Mouse (Mus musculus): ENCODE results near the gene Urb1. TPM values are rescaled to one million over a fixed set of nuclear protein-coding genes. Genes with fewer than 3 reads are reported as not detected.

Gene Urb1
- polyA plus RNA-seq, 1 experiment from 2014 or later, result 9.9 TPM

DNA sequence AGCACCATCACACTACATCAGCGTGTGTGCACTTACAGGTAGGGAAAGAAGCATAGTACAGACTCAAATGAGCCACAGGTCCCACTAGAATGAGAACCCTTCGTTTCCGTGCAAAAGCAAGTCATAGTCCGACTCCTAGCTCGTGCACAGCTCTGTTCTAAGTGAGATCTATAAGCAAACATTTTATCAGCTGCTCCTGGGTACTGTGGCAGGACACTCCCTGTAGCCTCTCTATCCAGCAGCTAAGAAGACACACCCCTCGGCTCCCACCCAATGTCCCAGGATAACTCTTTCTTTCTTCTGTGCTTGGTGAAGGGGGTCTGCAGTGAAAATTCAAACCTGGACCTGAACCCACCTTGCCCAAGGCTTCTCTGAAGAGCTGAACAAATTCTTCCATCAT is 21.6 kb downstream of the Urb1 start:
- 91% methylated on average over 6 of the region's 6 CpGs for WGBS
- Histone ChIP-seq H3K27ac (no peak overlapping the region), H3K36me3 (replicated peaks; ENCODE audit: control insufficient read depth, insufficient read depth) (peaks cover 98% of the 10 kb centered on the region), H3K9me3 (ENCODE audit: control insufficient read depth, low read length) (no peaks in the 10 kb centered on the region), H3K4me3 (replicated peaks; ENCODE audit: low read length) (no peak overlapping the region), H3K9ac (no peak overlapping the region), H3K4me1 (replicated peaks; ENCODE audit: control insufficient read depth, insufficient read depth, low read length) (no peaks in the 10 kb centered on the region), H3K4me2 (replicated peaks) (no peak overlapping the region), H3K27me3 (ENCODE audit: control insufficient read depth, insufficient read depth, low read length) (no peaks in the 10 kb centered on the region)
- ATAC-seq (ENCODE audit: low FRiP score), result no peak
- no peak for DNase-seq (ENCODE audit: low spot score)

DNA sequence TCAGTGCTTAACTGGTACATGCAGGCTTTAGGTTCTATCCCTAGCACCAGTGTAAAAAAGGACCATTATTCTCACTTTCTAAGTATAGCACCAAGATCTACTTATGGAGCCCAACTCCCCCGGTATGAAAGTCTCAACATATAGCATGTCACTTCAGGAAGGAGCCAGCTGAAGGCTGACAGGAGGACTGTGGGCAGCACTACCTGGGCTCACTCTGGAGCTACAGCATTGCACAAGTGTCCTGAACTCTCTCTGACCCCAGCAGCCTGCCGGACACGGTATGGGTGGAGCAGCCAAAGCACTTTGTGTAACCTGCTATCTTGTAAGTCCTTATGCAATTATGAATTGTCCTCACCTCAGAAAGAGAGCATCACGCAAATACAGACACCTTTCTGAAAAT is 25.0 kb downstream of the Urb1 start:
- Histone ChIP-seq H3K4me1 (replicated peaks; ENCODE audit: control insufficient read depth, insufficient read depth, low read length) (no peaks in the 10 kb centered on the region), H3K27ac (no peak overlapping the region), H3K9me3 (ENCODE audit: control insufficient read depth, low read length) (no peaks in the 10 kb centered on the region), H3K4me2 (replicated peaks) (no peak overlapping the region), H3K36me3 (replicated peaks; ENCODE audit: control insufficient read depth, insufficient read depth) (peaks cover 96% of the 10 kb centered on the region), H3K27me3 (ENCODE audit: control insufficient read depth, insufficient read depth, low read length) (no peaks in the 10 kb centered on the region), H3K4me3 (replicated peaks; ENCODE audit: low read length) (no peak overlapping the region), H3K9ac (no peak overlapping the region)
- DNase-seq (ENCODE audit: low spot score) (no peak), ATAC-seq (ENCODE audit: low FRiP score) (no peak)
- 96% methylated on average over 4 of the region's 4 CpGs for WGBS

DNA sequence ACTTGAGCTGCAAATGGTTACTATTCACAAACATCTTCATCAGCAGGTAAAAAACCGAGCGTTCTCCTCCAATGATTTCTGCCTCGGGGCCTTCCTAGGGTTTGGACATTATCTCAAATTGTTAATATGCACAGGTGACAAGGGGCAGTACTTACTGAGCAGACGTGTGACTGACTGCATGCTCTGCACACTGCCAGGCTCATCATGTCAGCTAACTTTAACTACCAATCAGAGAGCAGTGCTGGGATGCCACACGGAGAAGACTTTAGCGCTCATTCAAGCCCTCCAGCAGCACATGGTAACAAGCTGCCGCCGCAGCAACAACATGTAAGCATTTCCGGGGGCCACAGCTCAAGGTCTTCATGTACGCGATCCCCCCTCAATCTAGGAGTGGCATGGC is 26.9 kb downstream of the Urb1 start:
- Histone ChIP-seq H3K27me3 (ENCODE audit: control insufficient read depth, insufficient read depth, low read length) (no peaks in the 10 kb centered on the region), H3K9me3 (ENCODE audit: control insufficient read depth, low read length) (no peaks in the 10 kb centered on the region), H3K9ac (no peak overlapping the region), H3K4me2 (replicated peaks) (no peak overlapping the region), H3K27ac (no peak overlapping the region), H3K4me1 (replicated peaks; ENCODE audit: control insufficient read depth, insufficient read depth, low read length) (no peaks in the 10 kb centered on the region), H3K36me3 (replicated peaks; ENCODE audit: control insufficient read depth, insufficient read depth) (peaks cover 95% of the 10 kb centered on the region), H3K4me3 (replicated peaks; ENCODE audit: low read length) (no peak overlapping the region)
- 94% methylated on average over 11 of the region's 11 CpGs for WGBS
- DNase-seq (ENCODE audit: low spot score) (no peak), ATAC-seq (ENCODE audit: low FRiP score) (no peak)

DNA sequence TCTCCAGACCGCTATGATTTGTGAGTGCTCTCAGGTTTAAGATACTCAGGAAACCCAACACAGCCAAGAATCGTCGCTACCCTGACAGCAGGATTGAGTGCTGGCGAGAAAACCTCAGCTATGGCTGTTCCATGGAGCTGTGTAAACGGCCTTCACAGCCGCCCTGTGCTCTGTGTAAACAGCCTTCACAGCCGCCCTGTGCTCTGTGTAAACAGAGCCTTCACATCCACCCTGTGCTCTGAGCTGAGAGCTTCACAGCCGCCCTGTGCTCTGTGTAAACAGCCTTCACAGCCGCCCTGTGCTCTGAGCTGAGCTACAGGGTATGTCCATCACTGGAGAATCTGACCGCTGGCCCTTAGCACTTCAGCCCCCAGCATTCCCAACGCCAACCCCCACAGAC is 30.4 kb downstream of the Urb1 start:
- WGBS, result 87% methylated on average over 11 of the region's 11 CpGs
- no peaks in the 10 kb centered on the region for H3K27me3 ChIP-seq (ENCODE audit: control insufficient read depth, insufficient read depth, low read length)
- ATAC-seq (ENCODE audit: low FRiP score), result peak; percentile 65; the same call in 1 of the 2 replicates
- H3K9ac ChIP-seq, result no peak overlapping the region
- peaks cover 95% of the 10 kb centered on the region for H3K36me3 ChIP-seq (replicated peaks; ENCODE audit: control insufficient read depth, insufficient read depth)
- no peaks in the 10 kb centered on the region for H3K9me3 ChIP-seq (ENCODE audit: control insufficient read depth, low read length)
- no peak overlapping the region for H3K4me2 ChIP-seq (replicated peaks)
- DNase-seq (ENCODE audit: low spot score), result no peak
- H3K27ac ChIP-seq, result no peak overlapping the region
- H3K4me3 ChIP-seq (replicated peaks; ENCODE audit: low read length), result no peak overlapping the region
- H3K4me1 ChIP-seq (replicated peaks; ENCODE audit: control insufficient read depth, insufficient read depth, low read length), result no peaks in the 10 kb centered on the region

DNA sequence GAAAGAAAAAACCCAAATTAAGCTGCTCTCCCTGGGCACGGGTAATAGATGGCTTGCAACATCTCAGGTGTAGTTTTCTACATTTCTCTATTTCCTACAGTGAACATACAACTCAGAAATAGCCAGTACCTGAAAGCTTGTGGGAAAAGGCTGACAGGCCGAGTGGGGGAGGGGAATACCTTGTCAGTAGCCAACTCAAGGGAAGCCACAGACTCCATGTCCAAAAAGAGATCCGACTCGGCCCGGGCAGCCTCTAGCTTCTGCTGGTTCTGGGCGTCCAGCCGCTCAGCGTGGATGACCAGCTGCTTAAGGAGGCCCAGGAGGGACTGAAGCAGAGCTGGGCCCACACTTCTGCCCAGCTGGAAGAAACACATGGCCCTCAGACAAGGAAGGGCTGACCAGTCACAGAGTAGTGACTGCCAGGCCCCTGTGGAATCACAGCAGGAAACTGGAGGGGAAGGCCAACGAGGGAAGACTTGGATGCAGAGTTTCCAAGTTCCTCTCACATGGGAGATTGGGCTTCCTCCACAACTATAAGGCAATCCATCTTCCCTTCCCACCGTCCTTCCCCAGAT is 34.2 kb downstream of the Urb1 start:
- ATAC-seq (ENCODE audit: low FRiP score) (no peak), DNase-seq (ENCODE audit: low spot score) (no peak)
- Histone ChIP-seq H3K9me3 (ENCODE audit: control insufficient read depth, low read length) (no peaks in the 10 kb centered on the region), H3K27ac (no peak overlapping the region), H3K4me2 (replicated peaks) (no peak overlapping the region), H3K4me3 (replicated peaks; ENCODE audit: low read length) (no peak overlapping the region), H3K9ac (no peak overlapping the region), H3K36me3 (replicated peaks; ENCODE audit: control insufficient read depth, insufficient read depth) (peaks cover 98% of the 10 kb centered on the region), H3K27me3 (ENCODE audit: control insufficient read depth, insufficient read depth, low read length) (no peaks in the 10 kb centered on the region), H3K4me1 (replicated peaks; ENCODE audit: control insufficient read depth, insufficient read depth, low read length) (no peaks in the 10 kb centered on the region)
- WGBS, result 79% methylated on average over 10 of the region's 10 CpGs

DNA sequence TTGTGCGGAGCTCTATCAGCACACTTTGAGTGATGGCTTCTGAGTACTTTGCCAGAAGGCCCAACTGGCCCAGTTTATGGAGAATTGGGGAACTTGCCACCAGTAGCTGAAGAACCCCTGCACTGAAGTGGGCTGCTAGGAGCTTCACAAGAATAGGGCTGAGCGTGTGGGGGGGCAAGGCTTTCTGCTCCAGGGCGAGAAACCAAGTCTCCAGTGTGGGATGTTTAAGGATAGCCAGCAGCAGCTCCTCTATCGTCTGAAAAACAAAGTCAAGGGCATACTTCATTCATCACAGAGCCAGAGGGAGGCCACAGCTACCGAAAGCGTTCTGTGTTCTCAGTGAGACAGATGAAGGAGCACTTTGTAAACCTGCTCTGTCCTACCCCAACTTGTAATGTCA is 35.6 kb downstream of the Urb1 start:
- Histone ChIP-seq H3K4me3 (replicated peaks; ENCODE audit: low read length) (no peak overlapping the region), H3K36me3 (replicated peaks; ENCODE audit: control insufficient read depth, insufficient read depth) (peaks cover 96% of the 10 kb centered on the region), H3K4me2 (replicated peaks) (no peak overlapping the region), H3K27me3 (ENCODE audit: control insufficient read depth, insufficient read depth, low read length) (no peaks in the 10 kb centered on the region), H3K9me3 (ENCODE audit: control insufficient read depth, low read length) (no peaks in the 10 kb centered on the region), H3K4me1 (replicated peaks; ENCODE audit: control insufficient read depth, insufficient read depth, low read length) (no peaks in the 10 kb centered on the region), H3K9ac (no peak overlapping the region), H3K27ac (no peak overlapping the region)
- no peak for DNase-seq (ENCODE audit: low spot score)
- 90% methylated on average over 6 of the region's 6 CpGs for WGBS
- no peak for ATAC-seq (ENCODE audit: low FRiP score)

DNA sequence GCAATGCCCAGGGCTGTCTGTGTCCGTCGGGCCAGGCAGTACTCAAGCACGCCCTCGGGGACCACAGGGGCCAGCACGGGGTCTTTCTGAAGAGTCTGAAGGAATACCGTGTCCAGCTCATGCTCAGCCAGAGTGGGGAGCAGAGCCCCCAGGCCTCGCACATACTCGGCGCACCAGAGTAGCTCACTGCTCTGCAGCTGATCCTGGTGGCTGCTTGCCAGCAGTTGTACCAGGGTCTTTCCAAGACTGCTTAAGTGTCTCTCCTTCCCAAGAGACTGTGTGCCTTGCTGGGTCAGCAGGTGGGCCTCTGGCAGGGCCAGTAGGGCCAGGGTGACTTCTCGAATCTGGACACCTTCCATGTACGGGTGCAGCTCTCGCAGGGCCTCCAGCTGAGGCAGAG is 36.0 kb downstream of the Urb1 start:
- 92% methylated on average over 12 of the region's 12 CpGs for WGBS
- peaks cover 96% of the 10 kb centered on the region for H3K36me3 ChIP-seq (replicated peaks; ENCODE audit: control insufficient read depth, insufficient read depth)
- ATAC-seq (ENCODE audit: low FRiP score) (0 out of 2 replicates have a peak, but pooled peaks have one; percentile 46), DNase-seq (ENCODE audit: low spot score) (no peak)
- H3K4me1 ChIP-seq (replicated peaks; ENCODE audit: control insufficient read depth, insufficient read depth, low read length), result no peaks in the 10 kb centered on the region
- no peak overlapping the region for H3K4me3 ChIP-seq (replicated peaks; ENCODE audit: low read length)
- no peak overlapping the region for H3K9ac ChIP-seq
- no peaks in the 10 kb centered on the region for H3K9me3 ChIP-seq (ENCODE audit: control insufficient read depth, low read length)
- no peaks in the 10 kb centered on the region for H3K27me3 ChIP-seq (ENCODE audit: control insufficient read depth, insufficient read depth, low read length)
- no peak overlapping the region for H3K27ac ChIP-seq
- H3K4me2 ChIP-seq (replicated peaks), result no peak overlapping the region

DNA sequence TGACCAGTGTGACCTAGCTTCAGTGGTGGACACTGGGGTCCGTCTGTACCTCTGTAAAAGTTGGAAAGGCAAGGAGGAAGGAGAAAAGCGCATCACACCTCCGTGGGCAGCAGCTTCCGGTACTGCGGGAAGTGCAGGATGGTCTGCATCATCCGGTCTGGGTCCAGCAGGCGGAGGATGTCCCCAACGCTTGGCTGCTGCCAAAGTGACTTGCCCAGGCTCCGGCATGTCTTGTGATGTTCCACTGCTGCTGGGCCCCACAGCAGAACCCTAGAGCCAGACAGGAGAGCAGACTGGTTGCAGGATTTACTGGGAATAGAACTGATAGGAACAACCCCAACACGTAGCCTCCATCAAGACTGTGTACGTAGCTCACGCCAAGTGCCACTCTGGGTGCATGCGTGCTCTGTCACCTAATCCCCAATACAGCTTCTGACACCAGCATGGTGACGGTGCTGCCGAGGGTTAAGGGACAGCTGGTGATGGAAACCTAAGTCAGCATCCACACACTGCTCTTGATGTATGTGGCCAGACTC is 43.2 kb downstream of the Urb1 start:
- Histone ChIP-seq H3K4me3 (replicated peaks; ENCODE audit: low read length) (no peak overlapping the region), H3K36me3 (replicated peaks; ENCODE audit: control insufficient read depth, insufficient read depth) (peaks cover 78% of the 10 kb centered on the region), H3K9me3 (ENCODE audit: control insufficient read depth, low read length) (no peaks in the 10 kb centered on the region), H3K27ac (no peak overlapping the region), H3K4me1 (replicated peaks; ENCODE audit: control insufficient read depth, insufficient read depth, low read length) (no peaks in the 10 kb centered on the region), H3K4me2 (replicated peaks) (no peak overlapping the region), H3K9ac (no peak overlapping the region), H3K27me3 (ENCODE audit: control insufficient read depth, insufficient read depth, low read length) (no peaks in the 10 kb centered on the region)
- no peak for DNase-seq (ENCODE audit: low spot score)
- no peak for ATAC-seq (ENCODE audit: low FRiP score)
- 96% methylated on average over 15 of the region's 15 CpGs for WGBS

DNA sequence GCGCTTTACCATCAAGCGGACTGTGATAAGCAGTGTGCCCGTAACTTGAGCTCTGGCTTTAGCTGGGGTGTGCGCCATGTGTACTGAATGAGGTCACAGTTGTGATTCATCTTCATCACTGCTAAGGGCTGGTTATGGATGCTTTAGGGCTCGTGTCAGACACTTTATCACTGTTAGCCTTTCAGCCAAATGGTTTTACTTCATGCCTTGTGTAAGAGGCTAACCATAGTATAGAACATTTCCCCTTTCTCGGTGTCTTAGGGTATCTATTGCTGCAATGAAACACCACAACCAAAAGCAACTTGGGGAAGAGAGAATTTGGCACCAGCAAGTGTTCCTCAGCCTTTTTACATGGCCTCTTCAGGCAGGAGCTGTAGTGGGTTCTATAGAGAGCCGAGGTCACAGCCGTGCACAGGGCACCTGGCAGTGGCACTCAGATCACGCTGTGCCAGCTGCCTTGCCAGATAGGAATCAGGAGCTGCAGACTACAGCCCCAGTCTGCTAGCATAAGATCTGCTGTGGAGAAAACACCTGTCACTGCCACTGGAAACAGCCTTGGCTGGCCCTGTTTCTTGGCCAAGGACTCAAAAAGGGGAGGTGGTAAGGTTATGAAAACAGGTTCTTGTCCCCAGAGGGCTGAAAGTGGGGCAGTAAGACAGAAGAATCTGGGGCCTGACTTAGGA is 44.9 kb downstream of the Urb1 start:
- Histone ChIP-seq H3K36me3 (replicated peaks; ENCODE audit: control insufficient read depth, insufficient read depth) (peaks cover 78% of the 10 kb centered on the region), H3K27ac (no peak overlapping the region), H3K9ac (no peak overlapping the region), H3K4me3 (replicated peaks; ENCODE audit: low read length) (no peak overlapping the region), H3K4me2 (replicated peaks) (no peak overlapping the region), H3K9me3 (ENCODE audit: control insufficient read depth, low read length) (no peaks in the 10 kb centered on the region), H3K4me1 (replicated peaks; ENCODE audit: control insufficient read depth, insufficient read depth, low read length) (no peaks in the 10 kb centered on the region), H3K27me3 (ENCODE audit: control insufficient read depth, insufficient read depth, low read length) (no peaks in the 10 kb centered on the region)
- WGBS, result 94% methylated on average over 9 of the region's 9 CpGs
- DNase-seq (ENCODE audit: low spot score) (no peak), ATAC-seq (ENCODE audit: low FRiP score) (no peak)
